Mouse (Mus musculus): ENCODE data around the gene Mpp5. TPM values are rescaled to one million over a fixed set of nuclear protein-coding genes. Genes with fewer than 3 reads are reported as not detected.
A peak's percentile ranks its signal among the peaks of the same experiment; 100 is the strongest.

The Mpp5 gene
- polyA plus RNA-seq, 1 experiment = 4.0 TPM

GRCm38 (mm10) chr12:78788266-78788873 lies 39.7 kb downstream of the Mpp5 start:
- no peaks in the 10 kb centered on the region for H3K36me3 ChIP-seq (ENCODE audit: control insufficient read depth, insufficient read depth)
- H3K4me2 ChIP-seq (ENCODE audit: low read depth) = no peak overlapping the region
- TF ChIP-seq POLR2AphosphoS2 (IDR thresholded peaks at IDR 0.05; ENCODE audit: insufficient read length, low read depth) (no peak), SRF (IDR thresholded peaks at IDR 0.05; ENCODE audit: control insufficient read depth, insufficient read length, low read depth) (no peak), MYOD1 (IDR thresholded peaks at IDR 0.05; ENCODE audit: control insufficient read depth in 1 of 3, insufficient read length in 2 of 3, low read depth in 2 of 3) (no peak), REST (IDR thresholded peaks at IDR 0.05; ENCODE audit: insufficient read depth, insufficient read length) (no peak), CEBPB (IDR thresholded peaks at IDR 0.05; ENCODE audit: insufficient read depth, poor library complexity, severe bottlenecking) (no peak), POLR2A (IDR thresholded peaks at IDR 0.05; ENCODE audit: insufficient read length, low read depth) (no peak), USF1 (IDR thresholded peaks at IDR 0.05; ENCODE audit: low read depth) (no peak), MAX (IDR thresholded peaks at IDR 0.05; ENCODE audit: low read depth) (no peak), TCF3 (IDR thresholded peaks at IDR 0.05; ENCODE audit: insufficient read length, low read depth) (no peak)
- H3K79me2 ChIP-seq (ENCODE audit: control insufficient read depth, insufficient read depth) = no peaks in the 10 kb centered on the region
- no peaks in the 10 kb centered on the region for H3K27me3 ChIP-seq (ENCODE audit: control insufficient read depth, insufficient read depth, insufficient read length)
- H3ac ChIP-seq (ENCODE audit: control insufficient read depth, insufficient read length) = no peak overlapping the region
- no peak overlapping the region for H3K4me3 ChIP-seq

- H3K4me2 ChIP-seq (ENCODE audit: low read depth) = no peak overlapping the region
- H3K36me3 ChIP-seq (ENCODE audit: control insufficient read depth, insufficient read depth) = peaks cover 9% of the 10 kb centered on the region
- H3ac ChIP-seq (ENCODE audit: control insufficient read depth, insufficient read length) = no peak overlapping the region
- no peak for TF ChIP-seq TCF3 (IDR thresholded peaks at IDR 0.05; ENCODE audit: insufficient read length, low read depth)
- no peak for TF ChIP-seq REST (IDR thresholded peaks at IDR 0.05; ENCODE audit: insufficient read depth, insufficient read length)
- peak in 2 of 3 experiments; percentile 11 to 42 for TF ChIP-seq MYOG (IDR thresholded peaks at IDR 0.05; ENCODE audit: control insufficient read depth in 1 of 3, insufficient read depth in 1 of 3, insufficient read length in 2 of 3, low read depth in 2 of 3)
- no peak for TF ChIP-seq TCF12 (IDR thresholded peaks at IDR 0.05; ENCODE audit: insufficient read depth, poor library complexity, severe bottlenecking)
- no peak for TF ChIP-seq SRF (IDR thresholded peaks at IDR 0.05; ENCODE audit: control insufficient read depth, insufficient read length, low read depth)
- no peak for TF ChIP-seq MYOD1 (IDR thresholded peaks at IDR 0.05; ENCODE audit: control insufficient read depth in 1 of 3, insufficient read length in 2 of 3, low read depth in 2 of 3)
- no peak for TF ChIP-seq POLR2A (IDR thresholded peaks at IDR 0.05; ENCODE audit: insufficient read length, low read depth)
- TF ChIP-seq E2F4 (IDR thresholded peaks at IDR 0.05; ENCODE audit: insufficient read depth) = no peak
- H3K4me3 ChIP-seq = no peak overlapping the region
- no peaks in the 10 kb centered on the region for H3K79me2 ChIP-seq (ENCODE audit: control insufficient read depth, insufficient read depth)
- H3K27me3 ChIP-seq (ENCODE audit: control insufficient read depth, insufficient read depth, insufficient read length) = no peaks in the 10 kb centered on the region
Observed at GRCm38 (mm10) chr12:78790791-78791190, 42.1 kb downstream of the Mpp5 start.

- TF ChIP-seq SRF (IDR thresholded peaks at IDR 0.05; ENCODE audit: control insufficient read depth, insufficient read length, low read depth) = no peak
- no peak for TF ChIP-seq E2F4 (IDR thresholded peaks at IDR 0.05; ENCODE audit: insufficient read depth)
- TF ChIP-seq MYOG (IDR thresholded peaks at IDR 0.05; ENCODE audit: control insufficient read depth in 1 of 3, insufficient read depth in 1 of 3, insufficient read length in 2 of 3, low read depth in 2 of 3) = no peak
- no peak for TF ChIP-seq MYOD1 (IDR thresholded peaks at IDR 0.05; ENCODE audit: control insufficient read depth in 1 of 3, insufficient read length in 2 of 3, low read depth in 2 of 3)
- TF ChIP-seq TCF3 (IDR thresholded peaks at IDR 0.05; ENCODE audit: insufficient read length, low read depth) = no peak
- no peak for TF ChIP-seq USF1 (IDR thresholded peaks at IDR 0.05; ENCODE audit: low read depth)
- TF ChIP-seq POLR2AphosphoS2 (IDR thresholded peaks at IDR 0.05; ENCODE audit: insufficient read length, low read depth) = no peak
- TF ChIP-seq REST (IDR thresholded peaks at IDR 0.05; ENCODE audit: insufficient read depth, insufficient read length) = no peak
- TF ChIP-seq TCF12 (IDR thresholded peaks at IDR 0.05; ENCODE audit: insufficient read depth, poor library complexity, severe bottlenecking) = no peak
- TF ChIP-seq MAX (IDR thresholded peaks at IDR 0.05; ENCODE audit: low read depth) = no peak
- Histone ChIP-seq H3K4me2 (ENCODE audit: low read depth) (no peak overlapping the region), H3K27me3 (ENCODE audit: control insufficient read depth, insufficient read depth, insufficient read length) (no peaks in the 10 kb centered on the region), H3K79me2 (ENCODE audit: control insufficient read depth, insufficient read depth) (no peaks in the 10 kb centered on the region), H3ac (ENCODE audit: control insufficient read depth, insufficient read length) (no peak overlapping the region), H3K36me3 (ENCODE audit: control insufficient read depth, insufficient read depth) (peaks cover 19% of the 10 kb centered on the region), H3K4me3 (no peak overlapping the region)
Observed at GRCm38 (mm10) chr12:78794236-78794635, 45.5 kb downstream of the Mpp5 start.

GRCm38 (mm10) chr12:78800036-78800435 lies 51.3 kb downstream of the Mpp5 start:
- Histone ChIP-seq H3K79me2 (ENCODE audit: control insufficient read depth, insufficient read depth) (no peaks in the 10 kb centered on the region), H3K4me2 (ENCODE audit: low read depth) (no peak overlapping the region), H3K27me3 (ENCODE audit: control insufficient read depth, insufficient read depth, insufficient read length) (no peaks in the 10 kb centered on the region), H3ac (ENCODE audit: control insufficient read depth, insufficient read length) (no peak overlapping the region), H3K4me3 (no peak overlapping the region), H3K36me3 (ENCODE audit: control insufficient read depth, insufficient read depth) (peaks cover 10% of the 10 kb centered on the region)
- TF ChIP-seq MAX (IDR thresholded peaks at IDR 0.05; ENCODE audit: low read depth) (no peak), MYOD1 (IDR thresholded peaks at IDR 0.05; ENCODE audit: control insufficient read depth in 1 of 3, insufficient read length in 2 of 3, low read depth in 2 of 3) (no peak), REST (IDR thresholded peaks at IDR 0.05; ENCODE audit: insufficient read depth, insufficient read length) (no peak), POLR2A (IDR thresholded peaks at IDR 0.05; ENCODE audit: insufficient read length, low read depth) (no peak), USF1 (IDR thresholded peaks at IDR 0.05; ENCODE audit: low read depth) (no peak), E2F4 (IDR thresholded peaks at IDR 0.05; ENCODE audit: insufficient read depth) (no peak), TCF3 (IDR thresholded peaks at IDR 0.05; ENCODE audit: insufficient read length, low read depth) (no peak), POLR2AphosphoS2 (IDR thresholded peaks at IDR 0.05; ENCODE audit: insufficient read length, low read depth) (no peak), CEBPB (IDR thresholded peaks at IDR 0.05; ENCODE audit: insufficient read depth, poor library complexity, severe bottlenecking) (no peak), SRF (IDR thresholded peaks at IDR 0.05; ENCODE audit: control insufficient read depth, insufficient read length, low read depth) (no peak), MYOG (IDR thresholded peaks at IDR 0.05; ENCODE audit: control insufficient read depth in 1 of 3, insufficient read depth in 1 of 3, insufficient read length in 2 of 3, low read depth in 2 of 3) (no peak), TCF12 (IDR thresholded peaks at IDR 0.05; ENCODE audit: insufficient read depth, poor library complexity, severe bottlenecking) (no peak)

All from myocyte (in vitro differentiated cells).